Mouse (Mus musculus) left cerebral cortex, postnatal 4 days (tissue): ENCODE measurements around the gene Tmem167. TPM values are rescaled to one million over a fixed set of nuclear protein-coding genes. Genes with fewer than 3 reads are reported as not detected.
"Not testable (repeated sequence)": the region's sequence is repeated elsewhere in the genome, so short reads cannot be mapped to it uniquely, and the experiment has no call there.

ENCODE experiments used
- DNase-seq: peaks from one replicate; pipeline ENCODE4 v3.0.0-alpha.2; 2022
- intact Hi-C: fragments of 180-260 bp; cut with DNase I; formaldehyde crosslinking; loops from one replicate; pipeline ENCODE4 v1.15.1; 2025
- total RNA-seq, 2 experiments: library from RNA; stranded (reverse); gene quantifications; 2 replicates each; pipeline ENCODE4 v1.2.3; 2021

The Tmem167 gene
- 10 to 100 TPM; 34.8 to 38.9 TPM for total RNA-seq

GRCm38 (mm10) chr13:90088962-90089824 is at the start of gene Tmem167, which contains the start of gene Xrcc4:
Tmem167 (plus strand) TSS chr13:90089123.
Xrcc4 (minus strand) TSS chr13:90089608.
- peak; percentile 96 for DNase-seq
- intact Hi-C loops: loop anchor here (5.0 kb wide), 1 partner anchor 347 kb away; the partner anchor contains the start of gene Vcan

GRCm38 (mm10) chr13:90039613-90040012 is 49.3 kb upstream of the Tmem167 start:
- intact Hi-C loops: no loop called here

GRCm38 (mm10) chr13:90051735-90052134 is 37.2 kb upstream of the Tmem167 start:
- no peak for DNase-seq
- intact Hi-C loops: no loop called here

More at GRCm38 (mm10) chr13:90039613-90040012, 49.3 kb upstream of the Tmem167 start:
- DNase-seq: no peak

- intact Hi-C loops: no loop called here
These were observed 36.5 kb upstream of the Tmem167 start for GRCm38 (mm10) chr13:90052408-90052807.

GRCm38 (mm10) chr13:90061877-90062276 is 27.0 kb upstream of the Tmem167 start:
- no peak for DNase-seq
- intact Hi-C loops: no loop called here

More at GRCm38 (mm10) chr13:90052408-90052807, 36.5 kb upstream of the Tmem167 start:
- no peak for DNase-seq

GRCm38 (mm10) chr13:90089825-90090183 is 881 bp downstream of the Tmem167 start:
- DNase-seq: no peak
- intact Hi-C loops: loop anchor here (5.0 kb wide), 1 partner anchor 348 kb away; the partner anchor contains the start of gene Vcan

- DNase-seq: no peak
- intact Hi-C loops: loop anchor here (10.0 kb wide), 1 partner anchor 413 kb away; no protein-coding TSS in a partner anchor
These were observed 12.6 kb downstream of the Tmem167 start for GRCm38 (mm10) chr13:90101514-90101913.

GRCm38 (mm10) chr13:90106139-90106538 is 17.2 kb downstream of the Tmem167 start:
- intact Hi-C loops: loop anchor here (10.0 kb wide), 1 partner anchor 409 kb away; no protein-coding TSS in a partner anchor
- DNase-seq: no peak

- intact Hi-C loops: loop anchor here (10.0 kb wide), 1 partner anchor 406 kb away; no protein-coding TSS in a partner anchor
- not testable (repeated sequence) for DNase-seq
These were observed 19.8 kb downstream of the Tmem167 start for GRCm38 (mm10) chr13:90108746-90109145.

GRCm38 (mm10) chr13:90111681-90112080 is 22.8 kb downstream of the Tmem167 start:
- intact Hi-C loops: no loop called here
- no peak for DNase-seq

GRCm38 (mm10) chr13:90136156-90136910 is 47.4 kb downstream of the Tmem167 start:
- peak; percentile 92 for DNase-seq
- intact Hi-C loops: no loop called here

- intact Hi-C loops: no loop called here
- no peak for DNase-seq
These were observed 52.8 kb downstream of the Tmem167 start for GRCm38 (mm10) chr13:90141681-90142080.

GRCm38 (mm10) chr13:90143245-90143644 is 54.3 kb downstream of the Tmem167 start:
- intact Hi-C loops: no loop called here
- DNase-seq: no peak

- no peak for DNase-seq
- intact Hi-C loops: no loop called here
These were observed 63.0 kb downstream of the Tmem167 start for GRCm38 (mm10) chr13:90151881-90152280.

GRCm38 (mm10) chr13:90152536-90153273 is 63.8 kb downstream of the Tmem167 start:
- intact Hi-C loops: no loop called here
- DNase-seq: no peak

GRCm38 (mm10) chr13:90164147-90164546 is 75.2 kb downstream of the Tmem167 start:
- no peak for DNase-seq
- intact Hi-C loops: no loop called here

- intact Hi-C loops: no loop called here
- no peak for DNase-seq
These were observed 78.1 kb downstream of the Tmem167 start for GRCm38 (mm10) chr13:90167044-90167443.

GRCm38 (mm10) chr13:90170100-90170781 is 81.3 kb downstream of the Tmem167 start:
- no peak for DNase-seq
- intact Hi-C loops: no loop called here

GRCm38 (mm10) chr13:90170782-90171179 is 81.9 kb downstream of the Tmem167 start:
- no peak for DNase-seq
- intact Hi-C loops: no loop called here

- intact Hi-C loops: no loop called here
- DNase-seq: no peak
These were observed 82.5 kb downstream of the Tmem167 start for GRCm38 (mm10) chr13:90171390-90171789.
